Mouse (Mus musculus) adrenal gland, postnatal 36 days (tissue): ENCODE results near the gene Melk. TPM values are rescaled to one million over a fixed set of nuclear protein-coding genes. Genes with fewer than 3 reads are reported as not detected.
A peak's percentile ranks its signal among the peaks of the same experiment; 100 is the strongest.

Experiments used
- DNase-seq, 2 experiments: peaks; one replicate each; pipeline ENCODE4 v3.0.0; 2021; ENCODE audit warnings: mixed read lengths in 1 of 2
- total RNA-seq, 2 experiments: library from RNA; stranded (reverse); gene quantifications; 2 replicates each; pipeline ENCODE4 v1.2.3; 2021

Gene Melk
- total RNA-seq, 2 experiments from 2014 or later: 1.7 to 1.8 TPM

DNA sequence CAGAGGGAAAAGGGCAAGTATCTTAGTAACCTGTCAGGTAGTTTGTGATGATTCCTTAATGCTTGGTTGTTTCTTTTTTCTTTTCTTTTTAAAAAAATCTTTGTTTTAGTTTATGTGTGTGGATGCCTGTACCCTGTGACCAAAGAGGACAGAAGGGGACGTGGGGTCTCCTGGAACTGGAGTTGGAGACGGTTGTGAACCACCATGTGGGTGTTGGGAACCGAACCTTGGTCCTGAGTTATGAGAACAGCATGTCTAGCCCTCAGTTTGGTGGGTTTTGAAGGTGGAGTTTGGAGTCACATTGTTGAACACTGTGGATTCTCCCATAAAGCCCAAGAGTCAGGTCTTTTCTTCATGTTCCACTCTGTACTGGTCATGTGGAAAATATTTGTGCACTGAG, 26.0 kb downstream of the Melk start:
- DNase-seq: no peak

DNA sequence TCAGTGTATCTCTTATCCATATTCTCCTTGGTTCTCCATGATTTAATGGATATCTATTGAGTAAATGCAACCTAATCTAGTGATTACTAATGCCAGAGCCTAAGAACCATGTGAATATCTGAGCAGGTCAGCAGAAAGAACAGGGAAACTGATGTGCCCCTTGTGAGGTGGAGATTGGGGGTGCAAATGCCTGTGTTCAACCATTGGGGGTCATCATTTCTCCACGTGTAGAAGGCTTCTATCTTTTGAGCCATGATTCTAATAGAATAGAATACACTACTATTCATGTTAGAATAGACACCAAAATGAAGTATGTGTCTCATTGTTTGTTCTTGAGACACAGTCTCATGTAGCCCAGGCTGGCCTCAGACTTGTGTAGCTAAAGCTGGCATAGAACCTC, 27.3 kb downstream of the Melk start:
- no peak for DNase-seq

DNA sequence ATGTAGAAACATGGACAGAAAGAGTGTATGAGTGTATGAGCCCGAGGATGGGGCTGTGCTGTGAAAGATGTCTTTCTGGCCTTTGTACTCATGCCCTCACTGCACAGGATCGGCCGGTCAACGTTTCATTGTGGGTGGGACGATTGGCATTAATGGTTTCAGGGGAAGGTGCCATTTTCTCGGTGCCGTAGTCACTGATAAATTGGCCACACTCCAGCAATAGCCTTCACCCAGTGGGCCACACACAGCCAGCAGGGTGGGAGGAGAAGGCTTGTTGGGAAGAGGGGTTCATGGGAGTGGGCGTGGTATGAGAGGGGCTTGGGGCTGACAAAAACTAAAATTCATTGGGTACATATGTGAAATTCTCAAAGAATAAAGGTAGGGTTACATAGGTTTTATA, 34.3 kb downstream of the Melk start:
- no peak for DNase-seq

DNA sequence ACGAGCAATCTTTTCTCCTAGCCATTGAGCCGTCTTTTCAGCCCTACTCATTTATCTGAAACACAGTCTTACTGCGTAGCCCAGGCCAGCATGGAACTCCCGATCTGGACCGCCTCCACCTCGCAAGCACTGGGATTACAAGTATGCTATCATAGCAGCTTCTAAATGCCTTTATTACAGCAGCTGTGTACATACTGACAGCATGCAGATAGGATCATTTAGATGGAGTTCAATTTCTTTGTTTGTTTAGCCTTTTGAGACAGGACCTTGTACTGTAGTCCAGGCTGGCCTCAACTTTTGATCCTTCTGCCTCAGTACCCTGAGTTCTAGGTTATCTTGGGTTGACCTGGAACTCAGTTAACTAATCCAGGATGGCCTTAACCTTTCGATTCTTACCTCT, 61.0 kb downstream of the Melk start:
- DNase-seq: no peak

DNA sequence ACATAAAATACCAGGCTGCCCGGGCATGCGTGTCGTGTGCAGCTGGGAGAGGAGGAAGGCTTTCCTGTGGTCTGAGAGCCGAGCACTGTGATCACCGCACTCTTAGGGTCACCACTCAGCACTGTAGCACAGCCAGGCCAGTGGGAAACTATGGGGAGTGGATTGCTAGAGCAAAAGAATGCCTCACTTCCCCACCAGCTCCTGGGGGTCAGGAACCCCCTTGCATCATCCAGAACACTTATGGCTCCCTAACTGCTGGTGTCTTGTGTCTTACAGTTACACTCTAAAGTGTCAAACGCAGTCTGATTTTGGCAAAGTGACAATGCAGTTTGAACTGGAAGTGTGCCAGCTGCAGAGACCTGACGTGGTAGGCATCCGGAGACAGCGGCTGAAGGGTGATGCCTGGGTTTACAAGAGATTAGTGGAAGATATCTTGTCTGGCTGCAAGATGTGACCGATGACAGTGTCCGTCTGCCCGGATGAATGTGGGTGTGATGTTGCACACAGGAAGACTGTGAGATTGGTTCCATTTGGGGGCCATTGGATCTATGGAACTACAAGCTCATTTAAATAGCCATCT, 62.8 kb downstream of the Melk start:
- DNase-seq: peak; percentile 11 to 16

DNA sequence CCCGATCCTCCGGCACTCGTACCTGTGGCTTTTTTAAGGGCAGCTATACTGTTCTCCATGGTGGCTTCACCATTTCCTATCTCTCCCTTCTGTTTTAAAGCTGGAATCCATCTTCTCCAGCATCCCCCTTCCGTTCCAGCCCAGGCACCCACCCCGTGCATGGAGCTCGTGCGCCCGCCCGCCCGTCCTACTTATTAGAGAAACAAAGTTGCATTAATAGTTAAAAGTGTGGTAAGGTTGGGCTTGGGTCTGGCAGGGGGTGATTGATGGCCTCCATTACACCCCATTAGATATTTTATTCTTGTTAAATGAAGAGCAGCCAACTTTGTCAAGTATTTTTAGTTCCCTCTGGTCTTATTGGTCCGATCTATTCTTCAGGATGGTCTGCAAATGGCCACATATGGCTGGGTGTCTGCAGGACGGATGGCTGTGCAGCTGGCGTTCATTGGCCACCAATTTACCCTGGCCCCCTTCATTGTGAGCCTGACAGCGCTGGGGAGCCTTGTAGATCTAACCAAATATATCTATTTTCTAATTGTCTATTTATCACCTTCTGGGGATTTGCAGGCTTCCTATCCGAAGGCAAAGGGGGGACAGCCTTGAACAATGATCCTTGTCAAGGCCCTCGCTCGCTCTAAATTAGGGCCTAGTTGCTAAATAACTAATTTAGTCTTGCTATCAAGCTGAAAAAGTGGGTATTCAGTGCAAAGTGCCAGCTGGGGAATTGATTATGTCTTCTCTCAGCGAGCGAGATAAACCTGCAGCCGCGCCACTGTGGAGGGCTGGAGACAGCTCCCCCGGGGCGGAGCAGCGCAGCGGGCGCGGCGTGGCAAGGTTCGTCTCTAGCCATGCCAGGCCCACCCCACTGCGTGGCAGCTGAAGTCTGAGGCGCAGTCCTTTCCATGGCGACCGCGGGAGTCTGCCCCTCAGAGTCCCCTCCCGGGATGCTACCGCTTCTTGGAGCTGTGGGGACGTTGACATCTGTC, 91.8 kb downstream of the Melk start:
- DNase-seq: no peak

DNA sequence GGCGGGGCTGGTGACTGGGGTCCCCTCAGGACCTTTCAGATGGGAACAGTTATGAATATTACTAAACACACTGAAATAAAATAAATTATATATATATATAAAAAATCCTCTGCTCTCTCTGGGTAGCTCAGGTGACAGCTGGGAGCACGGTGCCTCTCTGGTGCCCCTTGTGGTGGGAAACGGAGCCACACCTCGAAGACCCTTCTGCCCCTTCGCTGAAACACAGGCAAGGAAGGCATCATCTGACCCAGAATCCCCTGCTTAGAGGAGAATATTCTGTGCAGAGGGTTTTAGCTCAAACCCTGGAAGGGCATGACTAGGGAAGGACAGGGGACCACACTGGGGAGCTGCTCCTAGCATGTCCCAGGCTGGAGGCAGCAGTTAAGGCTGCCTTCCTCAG, 101.9 kb downstream of the Melk start:
- DNase-seq: peak; percentile 16 to 31

DNA sequence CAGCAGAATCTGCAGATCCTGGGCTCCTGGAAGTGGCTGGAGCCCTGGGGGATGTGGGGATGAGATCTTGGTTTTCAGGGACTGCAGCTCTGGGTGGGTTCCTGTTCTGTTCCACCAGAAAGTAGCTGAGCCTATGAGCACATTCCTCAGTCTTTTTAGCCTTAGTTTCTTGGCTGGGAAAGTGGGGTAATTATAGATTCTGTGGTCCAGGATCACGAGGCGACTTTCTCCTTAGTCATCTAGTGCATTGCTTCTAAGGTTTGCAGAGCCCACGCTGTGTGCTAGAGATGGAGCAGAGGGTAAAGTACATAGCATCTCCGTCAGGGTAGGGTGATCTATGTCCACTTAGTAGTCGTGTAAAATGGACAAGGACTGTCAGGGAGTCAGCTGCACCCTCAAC, 103.8 kb downstream of the Melk start:
- DNase-seq: no peak

Other genes starting within 250 kb of the Melk start
- gene Gne, start 216.7 kb upstream of the Melk start, total RNA-seq: 10 to 100 TPM; 27.2 to 47.5 TPM
- 10 to 100 TPM; 29.3 to 34.5 TPM for gene Rnf38, start 67.1 kb upstream of the Melk start, total RNA-seq